Mouse (Mus musculus) cerebellum, adult 2 months (tissue): ENCODE data around the gene Uck2.

Experiments
- CTCF ChIP-seq: fragments of 200-500 bp; IDR thresholded peaks from 2 replicates; pipeline ENCODE4 v1.5.1; 2011; ENCODE audit warnings: low read depth, mild to moderate bottlenecking, control low read depth, low read length, moderate library complexity, borderline replicate concordance; ENCODE audit not compliant: insufficient read depth
- POLR2A ChIP-seq: fragments of 200-500 bp; IDR thresholded peaks from 2 replicates; pipeline ENCODE4 v1.6.1; 2011; ENCODE audit warnings: low read length, control low read depth, borderline replicate concordance; ENCODE audit not compliant: insufficient read depth

GRCm38 (mm10) chr1:167312367-167312766 is 27.2 kb upstream of the Uck2 start:
- TF ChIP-seq CTCF (no peak), POLR2A (no peak)
